Mouse (Mus musculus): ENCODE data around the gene Isl2. TPM values are rescaled to one million over a fixed set of nuclear protein-coding genes. Genes with fewer than 3 reads are reported as not detected.

Gene Isl2
- not detected for total RNA-seq (2023)

DNA sequence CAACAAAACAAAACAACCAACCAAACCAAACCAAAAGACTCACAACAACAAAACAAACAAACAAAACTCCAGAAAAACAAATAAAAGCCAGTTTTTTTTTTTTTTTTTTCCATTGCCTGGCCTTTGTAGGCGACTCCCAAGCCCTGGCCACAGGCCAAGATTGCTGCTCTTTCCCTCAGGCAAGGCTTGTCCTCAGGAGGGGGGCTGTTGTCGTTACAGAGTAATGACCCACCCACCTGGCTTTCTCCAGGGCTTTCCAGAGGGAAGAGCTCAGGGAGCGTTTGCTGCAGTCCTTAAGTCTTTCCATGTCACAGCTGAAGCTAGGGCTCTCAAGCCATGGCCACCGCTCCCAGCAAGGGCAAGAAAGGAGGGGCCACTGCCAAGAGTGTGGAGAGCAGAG, at the start of gene Isl2:
TSS of gene Isl2 (plus strand) at position 296 of the 400 bp plus-strand sequence.

DNA sequence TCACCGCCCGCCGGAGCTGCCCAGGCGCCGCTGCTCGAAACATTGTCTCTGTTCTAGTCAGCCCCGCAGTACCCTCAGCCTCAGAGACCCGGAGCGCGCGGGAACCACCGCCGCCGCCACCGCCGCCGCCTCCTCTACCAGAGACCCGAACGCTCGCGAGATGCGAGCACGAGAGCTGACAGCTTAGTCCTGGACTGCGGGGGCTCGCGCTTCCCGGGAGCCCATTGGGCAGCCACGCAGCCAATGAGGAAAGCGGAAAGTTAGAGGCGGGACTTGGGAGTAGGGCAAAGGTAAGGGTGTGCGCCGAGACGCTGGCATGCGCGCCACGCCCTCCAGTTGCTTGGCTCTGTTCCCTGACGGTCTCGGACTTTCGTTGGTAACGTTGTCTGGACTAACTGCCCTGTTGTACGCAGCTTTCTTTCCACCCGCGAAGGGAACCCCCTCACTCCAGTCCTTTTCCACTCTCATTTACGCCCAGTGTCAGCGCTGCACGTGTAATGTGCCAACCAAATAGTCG, 26.4 kb upstream of the Isl2 start, which contains the start of gene Etfa:
TSS of gene Etfa (minus strand) at position 217 of the 517 bp plus-strand sequence.

Other genes with a start within 250 kb of the Isl2 start
- gene Nrg4, start 211.8 kb upstream of the Isl2 start, total RNA-seq (2023): 1 to 10 TPM; 1.3 to 1.7 TPM
- not detected for gene Tmem266, start 211.8 kb upstream of the Isl2 start, total RNA-seq (2023)
- 10 to 100 TPM; 39.1 to 41.9 TPM for gene Etfa, start 26.4 kb upstream of the Isl2 start, total RNA-seq (2023)

Data from B cell, adult 67 days (primary cell).